ENCODE assay signal across 9 mouse cellular contexts in the genomic region with DNA sequence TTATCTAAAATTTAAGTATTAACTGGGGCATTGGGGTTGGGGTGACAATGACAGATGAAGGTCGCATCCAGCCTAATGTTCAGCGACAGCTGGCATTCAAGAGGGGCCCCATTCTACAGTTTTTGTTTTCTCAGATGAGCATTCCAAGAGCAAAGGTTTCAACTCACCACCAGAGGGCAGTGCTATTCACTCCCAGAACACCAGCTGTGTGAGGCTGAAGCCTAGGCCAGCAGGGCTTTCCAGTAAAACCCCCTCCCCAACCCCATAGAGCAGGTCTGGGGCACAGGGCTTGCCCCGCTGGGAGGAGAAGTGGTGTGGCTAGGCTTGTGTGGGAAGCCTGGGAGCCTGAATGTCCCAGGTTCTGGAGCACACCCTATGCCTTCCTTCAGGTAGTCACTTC. TPM values are rescaled to one million over a fixed set of nuclear protein-coding genes. Genes with fewer than 3 reads are reported as not detected.
DNase-seq lines count a peak whose midpoint lies in the region; ATAC-seq and TF ChIP-seq lines count a peak whose summit lies in the region.
"Had no signal": no experiment of that assay in that cellular context is flagged by ENCODE, and none has a peak within 500 bp of the region (broad histone marks: within the 10 kb centered on the region; RNA-seq: fewer than 3 reads in every experiment).

No protein-coding gene starts in this region.

- no peaks in the 10 kb centered on the region for H3K4me1 ChIP-seq in lung, adult 2 months (ENCODE audit: control insufficient read depth, insufficient read depth, low read length)

- WGBS in lung, adult 2 months = 6% methylated on average over 3 of the region's 3 CpGs

- no peak for TF ChIP-seq POLR2A in lung, adult 2 months (IDR thresholded peaks at IDR 0.05; ENCODE audit: borderline replicate concordance, extremely low read depth, low read depth, low read length)

- ATAC-seq in CD4-positive, CD25-positive, alpha-beta regulatory T cell, adult 4 months = no peak

- TF ChIP-seq CTCF in lung, adult 2 months (IDR thresholded peaks at IDR 0.05; ENCODE audit: insufficient read depth, low read length) = peak; percentile 76

- peak; percentile 69 for DNase-seq in CD4-positive, CD25-positive, alpha-beta regulatory T cell, adult 2 months (ENCODE audit: low read depth, low spot score)
- DNase-seq in CD4-positive helper T cell, adult 2 months (ENCODE audit: low read depth, low spot score) = peak; percentile 42
- peak; percentile 43 for DNase-seq in c-Kit-positive CD71-negative TER-119-negative erythroid progenitor cells, embryonic 14.5 days (ENCODE audit: low read depth)
- DNase-seq in frontal cortex, postnatal 36 days (ENCODE audit: low spot score in 2 of 2) = peak; percentile 42 to 44
- DNase-seq in kidney, postnatal 10 days = peak; percentile 73
- DNase-seq in lung, adult 2 months = peak; percentile 29
- peak; percentile 40 for DNase-seq in right cerebral cortex, postnatal 4 days

- no peak overlapping the region for H3K4me3 ChIP-seq in lung, adult 2 months (replicated peaks; ENCODE audit: extremely low read depth, low read depth, low read length)
- H3K4me3 ChIP-seq: hindbrain, embryonic 15.5 days had no signal

RNA-seq across cellular contexts. Expression of gene Ptges, which starts 38.7 kb away (rescaled TPM):
- polyA plus RNA-seq in CD4-positive, CD25-positive, alpha-beta regulatory T cell, adult 4 months (2017; shearing (Covaris generic)) = not detected
- 39.2 and 42.3 TPM in 2 replicates for polyA plus RNA-seq in lung, adult 2 months (2012; rRNA removed)

RNA-seq across cellular contexts. Expression of gene Prrx2, which starts 56.2 kb away (rescaled TPM):
- not detected for polyA plus RNA-seq in CD4-positive, CD25-positive, alpha-beta regulatory T cell, adult 4 months (2017; shearing (Covaris generic))
- polyA plus RNA-seq in lung, adult 2 months (2012; rRNA removed) = 6.2 and 6.6 TPM in 2 replicates

Comparison
In these comparisons a context has a peak if more than half of its experiments do, and no peak if none do; other contexts are left out.
1. RNA of gene Ptges, which starts 38.7 kb away (polyA plus RNA-seq): 39.2 to 42.3 TPM in lung, adult 2 months; not detected in CD4-positive, CD25-positive, alpha-beta regulatory T cell, adult 4 months; every median in the first group is over 10 times any median in the second.
2. Peak in every context shown above with its lines, with median percentiles within 50 percentile points of each other: DNase-seq.